ENCODE assay signal across 11 mouse cellular contexts in the genomic region with DNA sequence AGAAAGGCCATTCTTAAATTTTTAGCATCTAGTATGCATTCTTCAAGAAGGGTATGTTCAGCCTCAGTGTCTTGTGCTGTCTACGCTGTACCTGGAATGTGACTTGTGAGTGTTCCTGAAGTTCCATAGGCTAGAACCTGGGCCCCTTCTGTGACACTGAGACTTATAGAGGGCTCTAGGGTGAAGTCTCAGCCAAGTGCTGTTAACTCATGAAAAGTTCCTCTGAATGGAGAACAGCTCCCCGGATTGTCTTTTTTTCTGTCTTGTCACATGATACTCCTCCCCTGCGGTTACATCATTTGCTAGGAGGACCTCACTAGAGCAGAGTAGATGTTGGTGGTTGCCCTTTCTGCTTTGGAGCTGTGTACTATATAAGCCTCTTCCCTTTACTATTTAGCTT. TPM values are rescaled to one million over a fixed set of nuclear protein-coding genes. Genes with fewer than 3 reads are reported as not detected.
DNase-seq lines count a peak whose midpoint lies in the region; ATAC-seq and TF ChIP-seq lines count a peak whose summit lies in the region.
"Had no signal": no experiment of that assay in that cellular context is flagged by ENCODE, and none has a peak within 500 bp of the region (broad histone marks: within the 10 kb centered on the region; RNA-seq: fewer than 3 reads in every experiment).

No protein-coding gene starts in this region.

- H3K4me1 ChIP-seq in heart, postnatal 0 days (ENCODE audit: control insufficient read depth, insufficient read depth): peaks cover 32% of the 10 kb centered on the region
- peaks cover 36% of the 10 kb centered on the region for H3K4me1 ChIP-seq in stomach, embryonic 16.5 days (ENCODE audit: control insufficient read depth, insufficient read depth, low read length)

- no peak for TF ChIP-seq EP300 in heart, postnatal 0 days (IDR thresholded peaks at IDR 0.05; ENCODE audit: low read depth)

- intact Hi-C loops in heart, postnatal 14 days (cut with DNase I): loop anchor here (5.0 kb wide), 1 partner anchor 266 kb away; no protein-coding TSS in a partner anchor

- peak overlapping the region; percentile 71 for H3K27ac ChIP-seq in heart, postnatal 0 days (ENCODE audit: low read depth)
- peak overlapping the region; percentile 22; the same call in 1 of the 2 replicates for H3K27ac ChIP-seq in stomach, embryonic 16.5 days (ENCODE audit: low read length)
- H3K27ac ChIP-seq: liver, embryonic 14.5 days had no signal

- DNase-seq in heart, adult 9 months (ENCODE audit: low spot score in 2 of 2): peak; percentile 48 to 57
- DNase-seq in heart, postnatal 14 days: no peak
- peak; percentile 67 to 70 for DNase-seq in spleen, postnatal 36 days (ENCODE audit: low spot score in 2 of 2)
- DNase-seq in spleen, postnatal 14 days (ENCODE audit: low spot score in 2 of 2): no peak
- DNase-seq in heart, postnatal 0 days (ENCODE audit: low spot score): no peak
- DNase-seq in urinary bladder, postnatal 36 days (ENCODE audit: low spot score in 2 of 2): no peak
- DNase-seq in kidney, postnatal 10 days: no peak
- DNase-seq: retina, postnatal 1 day had no signal

- 29% methylated on average over 3 of the region's 3 CpGs for WGBS in heart, postnatal 0 days
- WGBS in stomach, embryonic 16.5 days: 8% methylated on average over 3 of the region's 3 CpGs

- H3K4me3 ChIP-seq in heart, postnatal 0 days (ENCODE audit: low read depth, low read length): no peak overlapping the region
- no peak overlapping the region for H3K4me3 ChIP-seq in stomach, embryonic 16.5 days (replicated peaks; ENCODE audit: low read length)

- no peaks in the 10 kb centered on the region for H3K9me3 ChIP-seq in heart, postnatal 0 days (replicated peaks; ENCODE audit: control insufficient read depth, low read length)
- no peaks in the 10 kb centered on the region for H3K9me3 ChIP-seq in stomach, embryonic 16.5 days (replicated peaks; ENCODE audit: control insufficient read depth, low read length)

- no peak for TF ChIP-seq CTCF in heart, postnatal 0 days (IDR thresholded peaks at IDR 0.05; ENCODE audit: low read depth)

- no peak for ATAC-seq in heart, postnatal 0 days (ENCODE audit: insufficient read depth, low read depth)
- no peak for ATAC-seq in stomach, embryonic 16.5 days (ENCODE audit: insufficient read depth, low FRiP score)

- no peak overlapping the region for H3K9ac ChIP-seq in heart, postnatal 0 days (replicated peaks; ENCODE audit: low read depth, low read length)
- no peak overlapping the region for H3K9ac ChIP-seq in stomach, embryonic 16.5 days (ENCODE audit: low read length)
- H3K9ac ChIP-seq: liver, embryonic 14.5 days had no signal

- H3K27me3 ChIP-seq in heart, postnatal 0 days (ENCODE audit: control insufficient read depth, insufficient read depth, low read length): no peaks in the 10 kb centered on the region
- H3K27me3 ChIP-seq in stomach, embryonic 16.5 days (ENCODE audit: control insufficient read depth, insufficient read depth, low read length): no peaks in the 10 kb centered on the region

- peak overlapping the region; percentile 1; the same call in 1 of the 2 replicates for H3K4me2 ChIP-seq in heart, postnatal 0 days (ENCODE audit: low read depth, low read length)
- peak overlapping the region; percentile 3 for H3K4me2 ChIP-seq in stomach, embryonic 16.5 days (ENCODE audit: low read depth, low read length)

- H3K36me3 ChIP-seq in heart, postnatal 0 days (replicated peaks; ENCODE audit: control insufficient read depth, insufficient read depth, low read length): no peaks in the 10 kb centered on the region
- H3K36me3 ChIP-seq in stomach, embryonic 16.5 days (ENCODE audit: control insufficient read depth, insufficient read depth, low read length): no peaks in the 10 kb centered on the region
- H3K36me3 ChIP-seq: G1E had no signal

RNA-seq across cellular contexts. Expression of a gene that starts 40.5 kb away (rescaled TPM):
- 100 to 1,000 TPM in 1 of 2 experiments, 10 to 100 TPM in 1; 88.9 to 111 TPM for total RNA-seq in heart, postnatal 14 days (2021)
- total RNA-seq in heart, postnatal 0 days (2014; rRNA removed; ENCODE audit: low replicate concordance): 55.8 and 72.7 TPM in 2 replicates
- polyA plus RNA-seq in heart, postnatal 0 days (2015; fragmentation: Nextera tagmentation; extraction: Ambion mirVana): 31.6 and 34.3 TPM in 2 replicates
- polyA plus RNA-seq in stomach, embryonic 16.5 days (2015; fragmentation: Nextera tagmentation; extraction: Ambion mirVana): 36.0 and 43.7 TPM in 2 replicates
- polyA plus RNA-seq: G1E had no signal

Comparison
In these comparisons a context has a peak if more than half of its experiments do, and no peak if none do; other contexts are left out.
1. DNase-seq: peak in heart, adult 9 months (2 of 2) and spleen, postnatal 36 days (2 of 2); none in heart, postnatal 14 days (0 of 2), spleen, postnatal 14 days (0 of 2), heart, postnatal 0 days (single experiment), urinary bladder, postnatal 36 days (0 of 2) and kidney, postnatal 10 days (single experiment).